32 mouse cellular contexts compared by ENCODE assay signal in genomic region chr4:124569661-124570060, GRCm38 (mm10). TPM values are rescaled to one million over a fixed set of nuclear protein-coding genes. Genes with fewer than 3 reads are reported as not detected.
A peak's percentile ranks its signal among the peaks of the same experiment; 100 is the strongest.
DNase-seq lines count a peak whose midpoint lies in the region; ATAC-seq and TF ChIP-seq lines count a peak whose summit lies in the region.
"Had no signal": no experiment of that assay in that cellular context is flagged by ENCODE, and none has a peak within 500 bp of the region (broad histone marks: within the 10 kb centered on the region; RNA-seq: fewer than 3 reads in every experiment).

No protein-coding gene starts in this region.

- H3K9me3 ChIP-seq in forebrain, embryonic 13.5 days (replicated peaks): no peaks in the 10 kb centered on the region
- H3K9me3 ChIP-seq in forebrain, embryonic 12.5 days: no peaks in the 10 kb centered on the region
- no peaks in the 10 kb centered on the region for H3K9me3 ChIP-seq in heart, embryonic 14.5 days (ENCODE audit: control insufficient read depth, low read length)
- no peaks in the 10 kb centered on the region for H3K9me3 ChIP-seq in embryonic facial prominence, embryonic 14.5 days (ENCODE audit: control insufficient read depth, low read length)
- no peaks in the 10 kb centered on the region for H3K9me3 ChIP-seq in hindbrain, embryonic 11.5 days (ENCODE audit: control insufficient read depth, low read length)
- H3K9me3 ChIP-seq: embryonic facial prominence, embryonic 12.5 days; heart, embryonic 12.5 days; hindbrain, embryonic 10.5 days had no signal

- no peak for TF ChIP-seq POLR2A in testis, adult 2 months (IDR thresholded peaks at IDR 0.05; ENCODE audit: control insufficient read depth, low read depth, low read length)

- H3K36me3 ChIP-seq in forebrain, embryonic 13.5 days (ENCODE audit: poor library complexity, severe bottlenecking): no peaks in the 10 kb centered on the region
- H3K36me3 ChIP-seq in forebrain, embryonic 12.5 days (replicated peaks): no peaks in the 10 kb centered on the region
- no peaks in the 10 kb centered on the region for H3K36me3 ChIP-seq in heart, embryonic 14.5 days (ENCODE audit: control insufficient read depth, insufficient read depth, low read length)
- H3K36me3 ChIP-seq in testis, adult 2 months (ENCODE audit: control insufficient read depth, insufficient read depth, low read length): no peaks in the 10 kb centered on the region
- H3K36me3 ChIP-seq in embryonic facial prominence, embryonic 14.5 days (ENCODE audit: control insufficient read depth, insufficient read depth, low read length): no peaks in the 10 kb centered on the region
- H3K36me3 ChIP-seq in hindbrain, embryonic 11.5 days (ENCODE audit: control insufficient read depth, insufficient read depth, low read length): no peaks in the 10 kb centered on the region
- H3K36me3 ChIP-seq: embryonic facial prominence, embryonic 12.5 days; heart, embryonic 12.5 days; hindbrain, embryonic 10.5 days had no signal

- peak overlapping the region; percentile 51; the same call in 1 of the 2 replicates for H3K27ac ChIP-seq in forebrain, embryonic 13.5 days
- H3K27ac ChIP-seq in forebrain, embryonic 12.5 days: no peak overlapping the region
- no peak overlapping the region for H3K27ac ChIP-seq in heart, embryonic 14.5 days (replicated peaks in 1 of 2; ENCODE audit: control insufficient read depth in 1 of 2, insufficient read depth in 1 of 2, low read depth in 2 of 2, low read length in 2 of 2)
- H3K27ac ChIP-seq in testis, adult 2 months (ENCODE audit: control insufficient read depth, insufficient read depth, low read depth, low read length): no peak overlapping the region
- no peak overlapping the region for H3K27ac ChIP-seq in embryonic facial prominence, embryonic 14.5 days (replicated peaks; ENCODE audit: low read depth, low read length)
- H3K27ac ChIP-seq in hindbrain, embryonic 11.5 days (ENCODE audit: low read depth, low read length): no peak overlapping the region
- H3K27ac ChIP-seq: embryonic facial prominence, embryonic 12.5 days; hindbrain, embryonic 10.5 days; hindbrain, embryonic 14.5 days; hindbrain, postnatal 0 days had no signal

- no peak overlapping the region for H3K4me3 ChIP-seq in forebrain, embryonic 13.5 days
- no peak overlapping the region for H3K4me3 ChIP-seq in forebrain, embryonic 12.5 days (replicated peaks)
- no peak overlapping the region for H3K4me3 ChIP-seq in heart, embryonic 14.5 days (ENCODE audit: control insufficient read depth in 1 of 2, insufficient read depth in 1 of 2, low read depth in 1 of 2, low read length in 2 of 2)
- H3K4me3 ChIP-seq in testis, adult 2 months (ENCODE audit: control insufficient read depth, low read depth, low read length): peak overlapping the region; percentile 78
- no peak overlapping the region for H3K4me3 ChIP-seq in embryonic facial prominence, embryonic 14.5 days (ENCODE audit: low read depth, low read length)
- no peak overlapping the region for H3K4me3 ChIP-seq in hindbrain, embryonic 11.5 days (ENCODE audit: low read depth, low read length)
- H3K4me3 ChIP-seq: embryonic facial prominence, embryonic 12.5 days; erythroblast, embryonic 14.5 days; heart, embryonic 12.5 days; hindbrain, embryonic 10.5 days had no signal

- WGBS in forebrain, embryonic 13.5 days: 10% methylated on average over 7 of the region's 7 CpGs
- WGBS in forebrain, embryonic 12.5 days: 14% methylated on average over 7 of the region's 7 CpGs
- WGBS in heart, embryonic 14.5 days: 37% methylated on average over 7 of the region's 7 CpGs
- whole genome bisulfite sequencing in embryonic facial prominence, embryonic 14.5 days: 13% methylated on average over 7 of the region's 7 CpGs
- 49% methylated on average over 7 of the region's 7 CpGs for WGBS in hindbrain, embryonic 11.5 days

- intact Hi-C loops in heart, postnatal 14 days (cut with DNase I): no loop called here

- H3K4me2 ChIP-seq in forebrain, embryonic 13.5 days: no peak overlapping the region; the same call in 1 of the 2 replicates
- no peak overlapping the region for H3K4me2 ChIP-seq in forebrain, embryonic 12.5 days
- H3K4me2 ChIP-seq in heart, embryonic 14.5 days (ENCODE audit: low read length): no peak overlapping the region
- H3K4me2 ChIP-seq in embryonic facial prominence, embryonic 14.5 days (ENCODE audit: low read depth, low read length): no peak overlapping the region
- H3K4me2 ChIP-seq in hindbrain, embryonic 11.5 days (replicated peaks; ENCODE audit: low read depth, low read length): no peak overlapping the region
- H3K4me2 ChIP-seq: embryonic facial prominence, embryonic 12.5 days; heart, embryonic 12.5 days; hindbrain, embryonic 14.5 days had no signal

- peaks cover 27% of the 10 kb centered on the region for H3K27me3 ChIP-seq in forebrain, embryonic 13.5 days
- peaks cover 56% of the 10 kb centered on the region for H3K27me3 ChIP-seq in forebrain, embryonic 12.5 days
- H3K27me3 ChIP-seq in heart, embryonic 14.5 days (ENCODE audit: control insufficient read depth, insufficient read depth, low read length): peaks cover 33% of the 10 kb centered on the region
- no peaks in the 10 kb centered on the region for H3K27me3 ChIP-seq in testis, adult 2 months (ENCODE audit: control insufficient read depth, insufficient read depth, low read length)
- peaks cover 29% of the 10 kb centered on the region for H3K27me3 ChIP-seq in embryonic facial prominence, embryonic 14.5 days (replicated peaks; ENCODE audit: control insufficient read depth, insufficient read depth, low read length)
- H3K27me3 ChIP-seq in hindbrain, embryonic 11.5 days (ENCODE audit: control insufficient read depth, insufficient read depth, low read length): peaks cover 19% of the 10 kb centered on the region
- H3K27me3 ChIP-seq: Patski had no signal

- no peak for ATAC-seq in forebrain, embryonic 13.5 days
- no peak for ATAC-seq in forebrain, embryonic 12.5 days (ENCODE audit: low FRiP score)
- no peak for ATAC-seq in heart, embryonic 14.5 days (ENCODE audit: insufficient number of reproducible peaks, insufficient read depth, low FRiP score, low read depth)
- ATAC-seq in embryonic facial prominence, embryonic 14.5 days (ENCODE audit: low read depth): no peak
- no peak for ATAC-seq in hindbrain, embryonic 11.5 days (ENCODE audit: low FRiP score)
- ATAC-seq: hindbrain, postnatal 0 days; inflammation-experienced regulatory T-cells, adult 6 months; intestine, embryonic 16.5 days; Patski had no signal

- TF ChIP-seq CTCF in testis, adult 2 months (IDR thresholded peaks at IDR 0.05; ENCODE audit: control insufficient read depth, insufficient read depth, insufficient replicate concordance, low read depth, low read length): no peak

- no peak overlapping the region for H3K9ac ChIP-seq in forebrain, embryonic 13.5 days
- no peak overlapping the region for H3K9ac ChIP-seq in forebrain, embryonic 12.5 days
- H3K9ac ChIP-seq in heart, embryonic 14.5 days (ENCODE audit: low read length): peak overlapping the region; percentile 5; the same call in 1 of the 2 replicates
- no peak overlapping the region for H3K9ac ChIP-seq in embryonic facial prominence, embryonic 14.5 days (ENCODE audit: low read depth, low read length)
- H3K9ac ChIP-seq in hindbrain, embryonic 11.5 days (ENCODE audit: low read depth, low read length): no peak overlapping the region
- H3K9ac ChIP-seq: embryonic facial prominence, embryonic 12.5 days; heart, embryonic 12.5 days; hindbrain, embryonic 14.5 days had no signal

- DNase-seq in heart, postnatal 14 days: no peak
- DNase-seq in testis, postnatal 10 days (ENCODE audit: low spot score): no peak
- peak; percentile 34 for DNase-seq in embryonic facial prominence, embryonic 14.5 days (ENCODE audit: low spot score)
- no peak for DNase-seq in hindbrain, embryonic 11.5 days (ENCODE audit: low spot score)
- DNase-seq: adrenal gland, postnatal 10 days; cerebellum, adult 11-12 months; cerebellum, adult 8-10 months; cerebellum, postnatal 10 days; cerebellum, postnatal 36 days; embryo, embryonic 11 days; gastrocnemius, postnatal 25 days; heart, adult 18-20 months; heart, postnatal 36 days; kidney, adult 18-20 months had no signal

- peaks cover 36% of the 10 kb centered on the region for H3K4me1 ChIP-seq in forebrain, embryonic 13.5 days
- peaks cover 26% of the 10 kb centered on the region for H3K4me1 ChIP-seq in forebrain, embryonic 12.5 days
- H3K4me1 ChIP-seq in heart, embryonic 14.5 days (ENCODE audit: control insufficient read depth in 2 of 2, insufficient read depth in 2 of 2, low read length in 2 of 2): peaks cover 28 to 29% of the 10 kb centered on the region in 2 experiments
- H3K4me1 ChIP-seq in testis, adult 2 months (ENCODE audit: control insufficient read depth, insufficient read depth, low read length): peaks cover 6% of the 10 kb centered on the region
- peaks cover 8% of the 10 kb centered on the region; the same call in 1 of the 2 replicates for H3K4me1 ChIP-seq in embryonic facial prominence, embryonic 14.5 days (ENCODE audit: control insufficient read depth, insufficient read depth, low read length)
- no peaks in the 10 kb centered on the region for H3K4me1 ChIP-seq in hindbrain, embryonic 11.5 days (replicated peaks; ENCODE audit: control insufficient read depth, insufficient read depth, low read length)

RNA-seq across cellular contexts. Expression of gene 3100002H09Rik, which starts 40.9 kb away (rescaled TPM):
- 0.84 and 1.0 TPM in 2 replicates for polyA plus RNA-seq in forebrain, embryonic 13.5 days (2015; fragmentation: Nextera tagmentation; extraction: Ambion mirVana)
- polyA plus RNA-seq in forebrain, embryonic 12.5 days (2016; fragmentation: Nextera tagmentation; extraction: Ambion mirVana): 0.47 and 0.74 TPM in 2 replicates
- not detected in 2 replicates for polyA plus RNA-seq in heart, embryonic 14.5 days (2014; fragmentation: Nextera tagmentation; extraction: Ambion mirVana)
- total RNA-seq in heart, postnatal 14 days (2021): not detected
- not detected in 2 replicates for polyA plus RNA-seq in testis, adult 2 months (2012; rRNA removed)
- 0.47 TPM in 1 of 2 replicates, not detected in the other for polyA plus RNA-seq in embryonic facial prominence, embryonic 14.5 days (2014; fragmentation: Nextera tagmentation; extraction: Ambion mirVana)
- 0.40 and 0.53 TPM in 2 replicates for polyA plus RNA-seq in hindbrain, embryonic 11.5 days (2014; fragmentation: Nextera tagmentation; extraction: Ambion mirVana)
- total RNA-seq: adrenal gland, adult 18-20 months; adrenal gland, postnatal 10 days; adrenal gland, postnatal 4 days; ES-E14; gastrocnemius, adult 8-10 months; gastrocnemius, postnatal 25 days; heart, adult 18-20 months; heart, postnatal 36 days had no signal
- polyA plus RNA-seq: embryonic facial prominence, embryonic 12.5 days; erythroblast, embryonic 14.5 days; gonadal fat pad, adult 2 months; heart, embryonic 12.5 days; hindbrain, embryonic 10.5 days; hindbrain, embryonic 14.5 days; inflammation-experienced regulatory T-cells, adult 6 months; intestine, embryonic 16.5 days; Patski had no signal
